Mouse (Mus musculus): Measurements from ENCODE around the gene Dnajb14. TPM values are rescaled to one million over a fixed set of nuclear protein-coding genes. Genes with fewer than 3 reads are reported as not detected.

Gene Dnajb14
- 4.6 TPM for polyA plus RNA-seq (2017; shearing (Covaris generic))

GRCm38 (mm10) chr3:137867437-137868093 lies at the start of gene Dnajb14:
Dnajb14 (plus strand) TSS chr3:137867675.

DNA sequence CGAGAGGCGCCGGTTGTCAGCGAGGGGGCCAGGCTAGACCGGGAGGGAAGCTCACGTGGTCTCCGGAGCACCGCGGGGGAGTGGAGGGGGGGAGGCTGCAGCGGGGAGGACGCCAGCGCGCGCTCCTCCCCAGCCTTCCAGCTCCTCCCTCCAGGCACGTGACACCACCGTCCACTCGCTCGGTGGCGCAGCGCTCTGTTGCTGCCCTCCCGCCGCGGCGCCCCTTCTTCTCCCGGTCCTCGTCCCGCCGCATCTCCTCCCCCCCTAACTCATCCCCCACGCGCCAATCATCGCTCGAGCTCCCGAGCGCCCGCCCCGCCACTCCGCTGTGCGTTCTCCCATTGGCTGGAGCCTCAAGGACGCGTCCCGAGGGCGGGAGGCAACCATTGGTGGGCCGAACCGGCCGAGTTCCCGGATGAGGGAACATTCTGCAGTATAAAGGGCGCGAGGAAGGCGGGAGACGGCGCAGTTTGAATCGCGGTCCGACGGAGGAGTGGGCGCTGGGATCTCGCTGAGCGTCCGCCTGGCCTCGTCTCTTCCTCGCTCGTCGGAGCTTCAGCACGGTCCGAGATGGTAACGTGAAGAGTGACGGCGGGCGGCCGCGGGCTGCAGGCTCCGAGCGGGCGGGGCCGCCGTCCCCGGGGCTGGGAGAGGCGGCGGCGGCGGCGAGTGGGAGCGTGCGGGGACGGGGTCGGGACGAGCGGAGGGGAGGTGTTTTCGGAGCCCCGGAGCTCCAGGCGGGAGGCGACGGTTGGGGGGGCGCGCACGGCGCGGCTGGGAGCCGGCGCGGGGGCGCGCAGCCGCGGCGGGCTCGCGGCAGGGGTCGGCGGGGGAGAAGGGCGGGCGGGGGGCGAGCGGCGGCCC lies 3.1 kb upstream of the Dnajb14 start, which contains the start of gene H2afz:
H2afz (plus strand) TSS at position 364 of the 864 bp plus-strand sequence.

GRCm38 (mm10) chr3:137918172-137918931 lies 50.9 kb downstream of the Dnajb14 start, which contains the start of gene Lamtor3:
Lamtor3 (plus strand) TSS chr3:137918506.

Other genes starting within 250 kb of the Dnajb14 start
- gene Ddit4l, start 246.1 kb upstream of the Dnajb14 start, polyA plus RNA-seq (2017; shearing (Covaris generic)), result not detected
- not detected for gene Gm21962, start 196.2 kb upstream of the Dnajb14 start, polyA plus RNA-seq (2017; shearing (Covaris generic))
- gene H2afz, start 3.2 kb upstream of the Dnajb14 start, polyA plus RNA-seq (2017; shearing (Covaris generic)), result 1,140 TPM
- 92.2 TPM for gene Lamtor3, start 50.8 kb downstream of the Dnajb14 start, polyA plus RNA-seq (2017; shearing (Covaris generic))
- gene Dapp1, start 113.9 kb downstream of the Dnajb14 start, polyA plus RNA-seq (2017; shearing (Covaris generic)), result 119 TPM
- gene 1110002E22Rik, start 197.4 kb downstream of the Dnajb14 start, polyA plus RNA-seq (2017; shearing (Covaris generic)), result not detected
- gene Gm5105, start 199.7 kb downstream of the Dnajb14 start, polyA plus RNA-seq (2017; shearing (Covaris generic)), result not detected